Mouse (Mus musculus) heart, embryonic 16.5 days (tissue): ENCODE results near the gene Eif3i. TPM values are rescaled to one million over a fixed set of nuclear protein-coding genes. Genes with fewer than 3 reads are reported as not detected.
A peak's percentile ranks its signal among the peaks of the same experiment; 100 is the strongest.

ENCODE experiments used
- ATAC-seq: fragments of 200-750 bp; cut with Nextera tagmentation; replicated peaks from 2 replicates; pipeline ENCODE4 v1.8.0; 2017; ENCODE audit warnings: moderate number of reproducible peaks; ENCODE audit not compliant: insufficient read depth, low FRiP score; ENCODE audit errors: extremely low read depth
- H3K27ac ChIP-seq: fragments of 300-500 bp; sonication (generic); 2 replicates; pipeline ENCODE4 v1.5.1; 2014; ENCODE audit warnings: mild to moderate bottlenecking, low read length, control low read depth, moderate library complexity
- H3K27me3 ChIP-seq: fragments of 300-500 bp; sonication (generic); 2 replicates; pipeline ENCODE4 v1.6.1; 2014; ENCODE audit warnings: low read length, mixed read lengths; ENCODE audit not compliant: control insufficient read depth, insufficient read depth
- H3K36me3 ChIP-seq: fragments of 300-500 bp; sonication (generic); 2 replicates; pipeline ENCODE4 v1.6.1; 2014; ENCODE audit not compliant: control insufficient read depth, insufficient read depth
- H3K4me1 ChIP-seq: fragments of 300-500 bp; sonication (generic); 2 replicates; pipeline ENCODE4 v1.6.1; 2014; ENCODE audit warnings: low read length, mixed read lengths; ENCODE audit not compliant: control insufficient read depth, insufficient read depth
- H3K4me2 ChIP-seq: fragments of 300-500 bp; sonication (generic); 2 replicates; pipeline ENCODE4 v1.6.1; 2014; ENCODE audit warnings: low read depth, mild to moderate bottlenecking, control low read depth, low read length
- H3K4me3 ChIP-seq: fragments of 300-500 bp; sonication (generic); 2 replicates; pipeline ENCODE4 v1.5.1; 2014; ENCODE audit warnings: mild to moderate bottlenecking, control low read depth, low read length
- H3K9ac ChIP-seq: fragments of 300-500 bp; sonication (generic); 2 replicates; pipeline ENCODE4 v1.6.1; 2014; ENCODE audit warnings: low read length, control low read depth
- H3K9me3 ChIP-seq: fragments of 300-500 bp; sonication (generic); replicated peaks from 2 replicates; pipeline ENCODE4 v1.6.1; 2016; ENCODE audit warnings: low read length; ENCODE audit not compliant: control insufficient read depth
- WGBS: fragments of 180-500 bp; shearing (Covaris S2); extraction: QIAGEN DNeasy Blood & Tissue Kit; methylation state at CpG from one replicate; pipeline ENCODE4 v1.1.7; 2014; 5-methylcytosine and 5-hydroxymethylcytosine counted together
- polyA plus RNA-seq: library from polyadenylated mRNA; unstranded; fragments of >200 nt; fragmentation: Nextera tagmentation; extraction: Ambion mirVana; gene quantifications from 2 replicates; pipeline ENCODE4 v1.2.1, GENCODE M21; 2015

Eif3i gene
- polyA plus RNA-seq, 1 experiment from 2014 or later: 180 TPM

GRCm38 (mm10) chr4:129622120-129622802 is 21.8 kb upstream of the Eif3i start:
- Histone ChIP-seq H3K4me1 (peaks cover 32% of the 10 kb centered on the region), H3K27me3 (no peaks in the 10 kb centered on the region), H3K9ac (peak overlapping the region; percentile 87; the same call in 1 of the 2 replicates), H3K4me2 (peak overlapping the region; percentile 83), H3K36me3 (peaks cover 10% of the 10 kb centered on the region), H3K27ac (peak overlapping the region; percentile 56), H3K9me3 (no peaks in the 10 kb centered on the region), H3K4me3 (peak overlapping the region; percentile 84)
- ATAC-seq: no peak
- 72% methylated on average over 11 of the region's 11 CpGs for WGBS

GRCm38 (mm10) chr4:129621283-129621841 is 20.9 kb upstream of the Eif3i start:
- peaks cover 32% of the 10 kb centered on the region for H3K4me1 ChIP-seq
- peak overlapping the region; percentile 13 for H3K4me2 ChIP-seq
- H3K27ac ChIP-seq: peak overlapping the region; percentile 56
- 0 out of 2 replicates have a peak overlapping the region, but pooled peaks have one; percentile 4 for H3K4me3 ChIP-seq
- 68% methylated on average over 8 of the region's 8 CpGs for WGBS
- H3K9me3 ChIP-seq: no peaks in the 10 kb centered on the region
- ATAC-seq: no peak
- no peaks in the 10 kb centered on the region for H3K27me3 ChIP-seq
- no peak overlapping the region for H3K9ac ChIP-seq
- H3K36me3 ChIP-seq: peaks cover 6% of the 10 kb centered on the region; the same call in 1 of the 2 replicates

GRCm38 (mm10) chr4:129620419-129621282 is 20.2 kb upstream of the Eif3i start:
- peak overlapping the region; percentile 34 for H3K27ac ChIP-seq
- no peaks in the 10 kb centered on the region for H3K9me3 ChIP-seq
- no peak for ATAC-seq
- H3K4me3 ChIP-seq: 0 out of 2 replicates have a peak overlapping the region, but pooled peaks have one; percentile 4
- H3K36me3 ChIP-seq: peaks cover 13% of the 10 kb centered on the region; the same call in 1 of the 2 replicates
- 79% methylated on average over 11 of the region's 11 CpGs for WGBS
- H3K4me1 ChIP-seq: peaks cover 31% of the 10 kb centered on the region
- no peaks in the 10 kb centered on the region for H3K27me3 ChIP-seq
- H3K9ac ChIP-seq: no peak overlapping the region
- H3K4me2 ChIP-seq: peak overlapping the region; percentile 13

- 4% methylated on average over 43 of the region's 44 CpGs for WGBS
Measured at GRCm38 (mm10) chr4:129618786-129619691, 18.6 kb upstream of the Eif3i start, which contains the start of gene Iqcc. Iqcc (minus strand) TSS chr4:129619099.

GRCm38 (mm10) chr4:129618031-129618430 is 17.6 kb upstream of the Eif3i start:
- peak overlapping the region; percentile 84 for H3K4me3 ChIP-seq
- peaks cover 14% of the 10 kb centered on the region; the same call in 1 of the 2 replicates for H3K36me3 ChIP-seq
- H3K9me3 ChIP-seq: no peaks in the 10 kb centered on the region
- ATAC-seq: no peak
- peak overlapping the region; percentile 97 for H3K4me2 ChIP-seq
- H3K4me1 ChIP-seq: peaks cover 30% of the 10 kb centered on the region
- H3K27me3 ChIP-seq: no peaks in the 10 kb centered on the region
- peak overlapping the region; percentile 92 for H3K9ac ChIP-seq
- WGBS: 91% methylated on average over 5 of the region's 5 CpGs
- H3K27ac ChIP-seq: no peak overlapping the region; the same call in 1 of the 2 replicates

More at GRCm38 (mm10) chr4:129618786-129619691, 18.6 kb upstream of the Eif3i start, which contains the start of gene Iqcc:
- Histone ChIP-seq H3K36me3 (peaks cover 14% of the 10 kb centered on the region; the same call in 1 of the 2 replicates), H3K27ac (peak within 1 kb of the TSS; percentile 91), H3K9ac (peak within 1 kb of the TSS; percentile 92), H3K4me1 (peaks cover 26% of the 10 kb centered on the region), H3K27me3 (no peaks in the 10 kb centered on the region), H3K9me3 (no peaks in the 10 kb centered on the region), H3K4me3 (peak within 1 kb of the TSS; percentile 84), H3K4me2 (peak within 1 kb of the TSS; percentile 97)
- peak; percentile 87 for ATAC-seq

GRCm38 (mm10) chr4:129617121-129617641 is 16.7 kb upstream of the Eif3i start:
- no peak for ATAC-seq
- WGBS: 88% methylated on average over 7 of the region's 7 CpGs

GRCm38 (mm10) chr4:129616631-129617030 is 16.2 kb upstream of the Eif3i start:
- 91% methylated on average over 3 of the region's 3 CpGs for WGBS
- Histone ChIP-seq H3K27me3 (no peaks in the 10 kb centered on the region), H3K4me2 (no peak overlapping the region), H3K36me3 (peaks cover 14% of the 10 kb centered on the region; the same call in 1 of the 2 replicates), H3K27ac (no peak overlapping the region), H3K4me1 (peaks cover 21% of the 10 kb centered on the region), H3K4me3 (no peak overlapping the region), H3K9me3 (no peaks in the 10 kb centered on the region), H3K9ac (no peak overlapping the region)
- ATAC-seq: no peak

More at GRCm38 (mm10) chr4:129617121-129617641, 16.7 kb upstream of the Eif3i start:
- Histone ChIP-seq H3K9ac (no peak overlapping the region), H3K36me3 (peaks cover 14% of the 10 kb centered on the region; the same call in 1 of the 2 replicates), H3K27ac (no peak overlapping the region), H3K4me1 (peaks cover 21% of the 10 kb centered on the region), H3K27me3 (no peaks in the 10 kb centered on the region), H3K4me2 (no peak overlapping the region), H3K9me3 (no peaks in the 10 kb centered on the region), H3K4me3 (no peak overlapping the region)
